Mouse (Mus musculus) testis, adult 2 months (tissue): ENCODE data around the gene Tacc2.

Experiments used
- CTCF ChIP-seq: fragments of 200-500 bp; IDR thresholded peaks from 2 replicates; pipeline ENCODE4 v1.5.1; 2012; ENCODE audit warnings: low read depth, mild to moderate bottlenecking, inconsistent platforms, low read length, moderate library complexity; ENCODE audit not compliant: control insufficient read depth, insufficient read depth, insufficient replicate concordance
- POLR2A ChIP-seq: fragments of 200-500 bp; IDR thresholded peaks from 2 replicates; pipeline ENCODE4 v1.6.1; 2012; ENCODE audit warnings: low read depth, mild to moderate bottlenecking, inconsistent platforms, low read length, moderate library complexity; ENCODE audit not compliant: control insufficient read depth

- TF ChIP-seq CTCF: no peak
- no peak for TF ChIP-seq POLR2A
Measured at GRCm38 (mm10) chr7:130603556-130603955, 26.3 kb downstream of the Tacc2 start.
